Mouse (Mus musculus) ES-E14 (cell line): ENCODE measurements around the gene Tsga10ip. TPM values are rescaled to one million over a fixed set of nuclear protein-coding genes. Genes with fewer than 3 reads are reported as not detected.

Source experiments
- DNase-seq: peaks from one replicate; pipeline ENCODE4 v3.0.0-alpha.2; 2013; ENCODE audit warnings: low read depth, low spot score
- H3K27ac ChIP-seq: 2 replicates; pipeline ENCODE4 v1.5.1; 2012; ENCODE audit warnings: low read depth, mild to moderate bottlenecking, low read length, moderate library complexity, mixed read lengths; ENCODE audit not compliant: poor library complexity, insufficient read depth, severe bottlenecking
- H3K36me3 ChIP-seq: 2 replicates; pipeline ENCODE4 v1.6.1; 2012; ENCODE audit warnings: mild to moderate bottlenecking, low read length, moderate library complexity, mixed read lengths; ENCODE audit not compliant: control insufficient read depth, poor library complexity, insufficient read depth, severe bottlenecking
- H3K4me1 ChIP-seq, 2 experiments: fragments of 150-350 bp in 1 of 2; sonication (generic) in 1 of 2; 2 replicates each; pipeline ENCODE4 v1.6.1; 2012; ENCODE audit warnings: low read length in 2 of 2, mild to moderate bottlenecking in 1 of 2, mixed read lengths in 1 of 2; ENCODE audit not compliant: control insufficient read depth in 2 of 2, insufficient read depth in 2 of 2, poor library complexity in 1 of 2
- H3K4me3 ChIP-seq, 2 experiments: fragments of 150-350 bp in 1 of 2; sonication (generic) in 1 of 2; 2 replicates each; pipeline ENCODE4 v1.5.1; 2012; ENCODE audit warnings: low read length in 2 of 2, low read depth in 1 of 2, mild to moderate bottlenecking in 1 of 2, mixed read lengths in 1 of 2; ENCODE audit not compliant: insufficient read depth in 1 of 2, poor library complexity in 1 of 2, severe bottlenecking in 1 of 2
- H3K9ac ChIP-seq: 2 replicates; pipeline ENCODE4 v1.6.1; 2012; ENCODE audit warnings: low read depth, mild to moderate bottlenecking, low read length, mixed read lengths; ENCODE audit not compliant: poor library complexity, insufficient read depth, severe bottlenecking
- H3K9me3 ChIP-seq: fragments of 150-350 bp; sonication (generic); 2 replicates; pipeline ENCODE4 v1.6.1; 2012; ENCODE audit warnings: low read depth, mild to moderate bottlenecking, low read length; ENCODE audit not compliant: control insufficient read depth, insufficient read depth
- CHD2 ChIP-seq: IDR thresholded peaks from 2 replicates; pipeline ENCODE4 v1.6.1; 2014; ENCODE audit warnings: mild to moderate bottlenecking, low read depth, low read length, inconsistent platforms
- HCFC1 ChIP-seq: IDR thresholded peaks from 2 replicates; pipeline ENCODE4 v1.6.1; 2012; ENCODE audit warnings: low read length, inconsistent platforms, borderline replicate concordance; ENCODE audit not compliant: insufficient read depth
- MAFK ChIP-seq: IDR thresholded peaks from 2 replicates; pipeline ENCODE4 v1.6.1; 2014; ENCODE audit warnings: mild to moderate bottlenecking, low read depth, low read length, inconsistent platforms; ENCODE audit not compliant: insufficient read depth
- ZC3H11A ChIP-seq: IDR thresholded peaks from 2 replicates; pipeline ENCODE4 v1.6.1; 2012; ENCODE audit warnings: low read depth, mild to moderate bottlenecking, inconsistent platforms, low read length, borderline replicate concordance
- ZNF384 ChIP-seq: IDR thresholded peaks from 2 replicates; pipeline ENCODE4 v1.6.1; 2012; ENCODE audit warnings: low read depth, low read length, inconsistent platforms
- in situ Hi-C, 2 experiments: fragments of 600-800 bp; cut with MboI; formaldehyde crosslinking; loops; one replicate each; pipeline ENCODE4 v1.15.1; 2025; ENCODE audit warnings: low sequenced_read_pairs in 2 of 2, inconsistent platforms in 1 of 2; ENCODE audit not compliant: unreplicated experiment in 2 of 2
- total RNA-seq: library from RNA; depleted of rRNA; stranded (reverse); fragments of 300-350 nt; gene quantifications from 2 replicates; pipeline ENCODE4 v1.2.3, GENCODE M21; 2012

Gene Tsga10ip
- total RNA-seq, 1 experiment, result 1.5 TPM

DNA sequence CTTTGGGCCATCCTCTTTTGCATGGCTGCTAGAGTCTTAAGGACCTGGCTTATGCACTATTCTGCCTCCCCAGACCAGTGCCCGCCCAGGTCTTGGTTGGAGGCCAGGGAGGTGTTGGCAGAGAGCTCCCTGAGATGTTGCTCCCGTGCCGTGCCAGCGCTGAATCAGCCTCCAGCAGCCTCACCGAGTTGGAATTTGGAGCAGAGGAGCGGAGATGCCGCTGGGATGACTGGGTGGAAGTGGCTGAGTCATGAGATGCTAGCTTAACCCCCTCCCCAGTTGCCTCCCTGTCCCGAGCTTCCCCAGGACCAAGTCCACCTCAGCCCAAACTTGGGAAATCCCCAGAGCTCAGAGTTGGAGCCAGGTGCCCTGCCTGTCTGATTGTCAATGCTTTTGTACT, 27.5 kb upstream of the Tsga10ip start:
- H3K4me1 ChIP-seq, result peaks cover 3 to 17% of the 10 kb centered on the region in 2 experiments
- in situ Hi-C loops, result no loop called here
- no peak overlapping the region for H3K27ac ChIP-seq
- H3K36me3 ChIP-seq, result peaks cover 12% of the 10 kb centered on the region; the same call in 1 of the 2 replicates
- no peak for TF ChIP-seq ZNF384
- TF ChIP-seq MAFK, result no peak
- no peak for TF ChIP-seq ZC3H11A
- no peak for TF ChIP-seq CHD2
- no peak for TF ChIP-seq HCFC1
- no peak overlapping the region for H3K9ac ChIP-seq
- H3K4me3 ChIP-seq, result no peak overlapping the region
- no peak for DNase-seq
- no peaks in the 10 kb centered on the region for H3K9me3 ChIP-seq

DNA sequence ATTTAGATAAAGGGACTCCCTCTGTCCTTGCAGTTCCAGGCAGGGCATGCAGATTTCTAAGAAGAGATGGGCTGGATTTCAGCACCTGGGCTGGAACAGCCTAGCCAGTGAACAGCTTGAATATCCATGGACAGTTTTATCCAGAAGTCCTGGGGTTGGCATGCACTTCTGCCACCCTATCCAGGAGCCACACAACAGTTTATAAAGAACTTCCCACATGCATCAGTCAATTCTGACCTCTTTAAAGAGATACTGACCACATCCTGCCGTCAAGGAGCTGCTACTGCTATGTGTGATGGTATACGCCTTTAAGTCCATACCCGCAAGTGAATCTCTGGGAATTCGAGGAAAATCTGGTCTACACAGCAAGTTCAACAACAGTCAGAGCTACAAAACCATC, 26.9 kb upstream of the Tsga10ip start:
- Histone ChIP-seq H3K9me3 (no peaks in the 10 kb centered on the region), H3K4me3 (no peak overlapping the region), H3K27ac (no peak overlapping the region), H3K36me3 (peaks cover 12% of the 10 kb centered on the region; the same call in 1 of the 2 replicates), H3K9ac (no peak overlapping the region), H3K4me1 (peaks cover 3 to 17% of the 10 kb centered on the region in 2 experiments)
- DNase-seq, result no peak
- TF ChIP-seq HCFC1 (no peak), CHD2 (no peak), MAFK (no peak), ZC3H11A (no peak), ZNF384 (no peak)
- in situ Hi-C loops, result no loop called here

DNA sequence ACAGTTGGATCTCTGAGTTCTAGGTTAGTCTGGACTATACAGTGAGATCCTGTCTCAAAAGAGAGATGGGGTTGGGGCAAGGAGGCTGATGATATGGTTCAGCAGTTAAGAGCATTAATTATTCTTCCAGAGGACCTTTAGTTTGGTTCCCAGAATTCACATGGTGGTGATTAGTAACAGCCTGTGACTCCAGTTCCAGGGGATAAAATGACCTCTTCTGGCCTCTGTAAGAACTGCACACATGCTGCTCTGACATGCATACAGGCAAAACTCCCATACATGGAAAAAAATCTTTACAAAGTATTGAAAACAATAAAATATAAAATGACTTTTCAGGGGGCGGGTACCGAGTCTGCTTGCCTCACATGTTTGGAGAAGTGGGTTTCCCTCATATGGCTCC, 25.8 kb upstream of the Tsga10ip start:
- Histone ChIP-seq H3K9ac (no peak overlapping the region), H3K4me3 (no peak overlapping the region), H3K4me1 (peaks cover 6 to 15% of the 10 kb centered on the region in 2 experiments; a peak in 3 of 4 replicates), H3K9me3 (no peaks in the 10 kb centered on the region), H3K27ac (no peak overlapping the region), H3K36me3 (peaks cover 13% of the 10 kb centered on the region; the same call in 1 of the 2 replicates)
- DNase-seq, result no peak
- in situ Hi-C loops, result no loop called here
- TF ChIP-seq ZC3H11A (no peak), HCFC1 (no peak), CHD2 (no peak), ZNF384 (no peak), MAFK (no peak)

- in situ Hi-C loops, result no loop called here
- TF ChIP-seq ZNF384, result no peak
- TF ChIP-seq CHD2, result no peak
- Histone ChIP-seq H3K4me1 (peaks cover 6 to 14% of the 10 kb centered on the region in 2 experiments; a peak in 3 of 4 replicates), H3K27ac (no peak overlapping the region), H3K4me3 (no peak overlapping the region; a peak in 1 of 4 replicates), H3K9ac (no peak overlapping the region), H3K36me3 (peaks cover 20% of the 10 kb centered on the region; the same call in 1 of the 2 replicates), H3K9me3 (no peaks in the 10 kb centered on the region)
- no peak for DNase-seq
Measured at GRCm38 (mm10) chr19:5426640-5427290, 24.4 kb upstream of the Tsga10ip start.
